Mouse (Mus musculus): ENCODE measurements at regions not wholly inside any gene's neighbourhood (a gene's known extent, or its start where the extent isn't known, plus 50 kb on each side); places are given as distances from the start of the nearest gene placed in this dataset.

- Histone ChIP-seq H3K4me3 (replicated peaks) (no peak overlapping the region), H3K9me3 (replicated peaks) (no peaks in the 10 kb centered on the region), H3K27ac (replicated peaks) (no peak overlapping the region), H3K36me3 (replicated peaks) (no peaks in the 10 kb centered on the region), H3K9ac (no peak overlapping the region), H3K27me3 (no peaks in the 10 kb centered on the region), H3K4me2 (no peak overlapping the region), H3K4me1 (replicated peaks) (no peaks in the 10 kb centered on the region)
- WGBS (ENCODE audit: insufficient replicate concordance) = 68% methylated on average over 5 of the region's 5 CpGs
- ATAC-seq (ENCODE audit: insufficient read depth) = no peak
These were observed 424.6 kb downstream of the Ptprc start for GRCm38 (mm10) chr1:137750894-137751293.

GRCm38 (mm10) chr1:137746129-137746528 is 429.4 kb downstream of the Ptprc start:
- Histone ChIP-seq H3K4me1 (replicated peaks) (no peaks in the 10 kb centered on the region), H3K27me3 (no peaks in the 10 kb centered on the region), H3K4me2 (no peak overlapping the region), H3K36me3 (replicated peaks) (no peaks in the 10 kb centered on the region), H3K9ac (no peak overlapping the region), H3K4me3 (replicated peaks) (no peak overlapping the region), H3K9me3 (replicated peaks) (no peaks in the 10 kb centered on the region), H3K27ac (replicated peaks) (no peak overlapping the region)
- ATAC-seq (ENCODE audit: insufficient read depth) = no peak
- 42% methylated on average over 2 of the region's 2 CpGs for WGBS (ENCODE audit: insufficient replicate concordance)

- H3K4me3 ChIP-seq (replicated peaks) = no peak overlapping the region
- WGBS (ENCODE audit: insufficient replicate concordance) = 7% methylated on average over 1 of the region's 1 CpGs
- H3K27ac ChIP-seq (replicated peaks) = no peak overlapping the region
- H3K4me2 ChIP-seq = no peak overlapping the region
- no peak overlapping the region for H3K9ac ChIP-seq
- no peak for ATAC-seq (ENCODE audit: insufficient read depth)
- H3K9me3 ChIP-seq (replicated peaks) = no peaks in the 10 kb centered on the region
- no peaks in the 10 kb centered on the region for H3K4me1 ChIP-seq (replicated peaks)
- H3K27me3 ChIP-seq = no peaks in the 10 kb centered on the region
- H3K36me3 ChIP-seq (replicated peaks) = no peaks in the 10 kb centered on the region
These were observed 437.2 kb downstream of the Ptprc start for GRCm38 (mm10) chr1:137738157-137738851.

- no peak overlapping the region for H3K27ac ChIP-seq (replicated peaks)
- no peak overlapping the region for H3K4me2 ChIP-seq
- no peak overlapping the region for H3K4me3 ChIP-seq (replicated peaks)
- no peaks in the 10 kb centered on the region for H3K36me3 ChIP-seq (replicated peaks)
- no peak for ATAC-seq (ENCODE audit: insufficient read depth)
- H3K9ac ChIP-seq = no peak overlapping the region
- 58% methylated on average over 3 of the region's 3 CpGs for WGBS (ENCODE audit: insufficient replicate concordance)
- no peaks in the 10 kb centered on the region for H3K4me1 ChIP-seq (replicated peaks)
- H3K27me3 ChIP-seq = no peaks in the 10 kb centered on the region
- H3K9me3 ChIP-seq (replicated peaks) = no peaks in the 10 kb centered on the region
These were observed 471.6 kb downstream of the Ptprc start for GRCm38 (mm10) chr1:137703882-137704281.

GRCm38 (mm10) chr1:137698876-137699275 is 476.6 kb downstream of the Ptprc start:
- ATAC-seq (ENCODE audit: insufficient read depth) = no peak
- H3K36me3 ChIP-seq (replicated peaks) = no peaks in the 10 kb centered on the region
- no peak overlapping the region for H3K9ac ChIP-seq
- no peaks in the 10 kb centered on the region for H3K4me1 ChIP-seq (replicated peaks)
- H3K4me2 ChIP-seq = no peak overlapping the region
- no peak overlapping the region for H3K4me3 ChIP-seq (replicated peaks)
- H3K9me3 ChIP-seq (replicated peaks) = no peaks in the 10 kb centered on the region
- 71% methylated on average over 4 of the region's 4 CpGs for WGBS (ENCODE audit: insufficient replicate concordance)
- H3K27me3 ChIP-seq = no peaks in the 10 kb centered on the region
- H3K27ac ChIP-seq (replicated peaks) = no peak overlapping the region

- WGBS (ENCODE audit: insufficient replicate concordance) = 55% methylated on average over 5 of the region's 5 CpGs
- H3K27ac ChIP-seq (replicated peaks) = no peak overlapping the region
- H3K9me3 ChIP-seq (replicated peaks) = no peaks in the 10 kb centered on the region
- H3K9ac ChIP-seq = no peak overlapping the region
- no peaks in the 10 kb centered on the region for H3K4me1 ChIP-seq (replicated peaks)
- H3K4me2 ChIP-seq = no peak overlapping the region
- H3K36me3 ChIP-seq (replicated peaks) = no peaks in the 10 kb centered on the region
- H3K27me3 ChIP-seq = no peaks in the 10 kb centered on the region
- H3K4me3 ChIP-seq (replicated peaks) = no peak overlapping the region
- ATAC-seq (ENCODE audit: insufficient read depth) = no peak
These were observed 478.2 kb downstream of the Ptprc start for GRCm38 (mm10) chr1:137697289-137697688.

- WGBS (ENCODE audit: insufficient replicate concordance) = 66% methylated on average over 3 of the region's 3 CpGs
- H3K4me2 ChIP-seq = no peak overlapping the region
- H3K9ac ChIP-seq = no peak overlapping the region
- H3K4me1 ChIP-seq (replicated peaks) = no peaks in the 10 kb centered on the region
- no peak for ATAC-seq (ENCODE audit: insufficient read depth)
- no peak overlapping the region for H3K27ac ChIP-seq (replicated peaks)
- no peaks in the 10 kb centered on the region for H3K36me3 ChIP-seq (replicated peaks)
- no peaks in the 10 kb centered on the region for H3K27me3 ChIP-seq
- H3K4me3 ChIP-seq (replicated peaks) = no peak overlapping the region
- no peaks in the 10 kb centered on the region for H3K9me3 ChIP-seq (replicated peaks)
These were observed 478.7 kb downstream of the Ptprc start for GRCm38 (mm10) chr1:137696796-137697195.

GRCm38 (mm10) chr1:137695751-137696150 is 479.8 kb downstream of the Ptprc start:
- Histone ChIP-seq H3K4me1 (replicated peaks) (no peaks in the 10 kb centered on the region), H3K4me2 (no peak overlapping the region), H3K9me3 (replicated peaks) (no peaks in the 10 kb centered on the region), H3K4me3 (replicated peaks) (no peak overlapping the region), H3K9ac (no peak overlapping the region), H3K36me3 (replicated peaks) (no peaks in the 10 kb centered on the region), H3K27ac (replicated peaks) (no peak overlapping the region), H3K27me3 (no peaks in the 10 kb centered on the region)
- no peak for ATAC-seq (ENCODE audit: insufficient read depth)
- WGBS (ENCODE audit: insufficient replicate concordance) = 64% methylated on average over 3 of the region's 3 CpGs

- Histone ChIP-seq H3K4me2 (no peak overlapping the region), H3K36me3 (replicated peaks) (no peaks in the 10 kb centered on the region), H3K27ac (replicated peaks) (no peak overlapping the region), H3K9ac (no peak overlapping the region), H3K4me3 (replicated peaks) (no peak overlapping the region), H3K9me3 (replicated peaks) (no peaks in the 10 kb centered on the region), H3K4me1 (replicated peaks) (no peaks in the 10 kb centered on the region), H3K27me3 (no peaks in the 10 kb centered on the region)
- ATAC-seq (ENCODE audit: insufficient read depth) = no peak
- 28% methylated on average over 2 of the region's 2 CpGs for WGBS (ENCODE audit: insufficient replicate concordance)
These were observed 483.0 kb downstream of the Ptprc start for GRCm38 (mm10) chr1:137692525-137692924.

GRCm38 (mm10) chr1:137690860-137691595 is 484.5 kb downstream of the Ptprc start:
- H3K27ac ChIP-seq (replicated peaks) = no peak overlapping the region
- ATAC-seq (ENCODE audit: insufficient read depth) = no peak

GRCm38 (mm10) chr1:137670650-137671049 is 504.9 kb downstream of the Ptprc start:
- Histone ChIP-seq H3K4me2 (no peak overlapping the region), H3K9me3 (replicated peaks) (no peaks in the 10 kb centered on the region), H3K4me1 (replicated peaks) (no peaks in the 10 kb centered on the region), H3K4me3 (replicated peaks) (no peak overlapping the region), H3K27ac (replicated peaks) (no peak overlapping the region), H3K36me3 (replicated peaks) (no peaks in the 10 kb centered on the region), H3K27me3 (no peaks in the 10 kb centered on the region), H3K9ac (no peak overlapping the region)
- WGBS (ENCODE audit: insufficient replicate concordance) = 64% methylated on average over 5 of the region's 5 CpGs
- no peak for ATAC-seq (ENCODE audit: insufficient read depth)

More at GRCm38 (mm10) chr1:137690860-137691595, 484.5 kb downstream of the Ptprc start:
- no peaks in the 10 kb centered on the region for H3K4me1 ChIP-seq (replicated peaks)
- H3K4me3 ChIP-seq (replicated peaks) = no peak overlapping the region
- H3K36me3 ChIP-seq (replicated peaks) = no peaks in the 10 kb centered on the region
- no peaks in the 10 kb centered on the region for H3K9me3 ChIP-seq (replicated peaks)
- no peak overlapping the region for H3K4me2 ChIP-seq
- no peak overlapping the region for H3K9ac ChIP-seq
- WGBS (ENCODE audit: insufficient replicate concordance) = 71% methylated on average over 9 of the region's 9 CpGs
- no peaks in the 10 kb centered on the region for H3K27me3 ChIP-seq
